ENCODE assay signal across 8 mouse cellular contexts in genomic region chr11:50931021-50931420, GRCm38 (mm10). TPM values are rescaled to one million over a fixed set of nuclear protein-coding genes. Genes with fewer than 3 reads are reported as not detected.
DNase-seq lines count a peak whose midpoint lies in the region; ATAC-seq and TF ChIP-seq lines count a peak whose summit lies in the region.

No protein-coding gene starts in this region.

- peak overlapping the region; percentile 63 for H3K4me3 ChIP-seq in kidney, embryonic 14.5 days (ENCODE audit: low read length)
- H3K4me3 ChIP-seq in forebrain, postnatal 0 days (ENCODE audit: low read depth, low read length), result peak overlapping the region; percentile 66
- H3K4me3 ChIP-seq in liver, embryonic 14.5 days (ENCODE audit: insufficient read depth in 1 of 2, low read depth in 2 of 2, low read length in 2 of 2), result peak overlapping the region; percentile 60 to 79

- peak; percentile 63 for ATAC-seq in kidney, embryonic 14.5 days (ENCODE audit: low FRiP score, low TSS enrichment)
- peak; percentile 62 for ATAC-seq in forebrain, postnatal 0 days
- peak; percentile 57 for ATAC-seq in liver, embryonic 14.5 days (ENCODE audit: insufficient read depth)

- WGBS in kidney, embryonic 14.5 days, result 1% methylated on average over 16 of the region's 16 CpGs
- under 1% methylated on average over 16 of the region's 16 CpGs for WGBS in forebrain, postnatal 0 days
- WGBS in liver, embryonic 14.5 days (ENCODE audit: insufficient replicate concordance), result 1% methylated on average over 16 of the region's 16 CpGs

- TF ChIP-seq CTCF in forebrain, postnatal 0 days (IDR thresholded peaks at IDR 0.05; ENCODE audit: low read depth), result no peak
- no peak for TF ChIP-seq CTCF in liver, embryonic 14.5 days (IDR thresholded peaks at IDR 0.05; ENCODE audit: low read depth)

- H3K36me3 ChIP-seq in kidney, embryonic 14.5 days (ENCODE audit: control insufficient read depth, insufficient read depth, low read length), result no peaks in the 10 kb centered on the region
- no peaks in the 10 kb centered on the region for H3K36me3 ChIP-seq in forebrain, postnatal 0 days (ENCODE audit: insufficient read depth)
- H3K36me3 ChIP-seq in liver, embryonic 14.5 days (replicated peaks; ENCODE audit: control insufficient read depth, insufficient read depth, low read depth), result no peaks in the 10 kb centered on the region

- no peaks in the 10 kb centered on the region for H3K27me3 ChIP-seq in kidney, embryonic 14.5 days (ENCODE audit: control insufficient read depth, insufficient read depth, low read length)
- no peaks in the 10 kb centered on the region for H3K27me3 ChIP-seq in forebrain, postnatal 0 days (ENCODE audit: insufficient read depth, low read length)
- H3K27me3 ChIP-seq in liver, embryonic 14.5 days (ENCODE audit: control insufficient read depth, insufficient read depth, low read length), result no peaks in the 10 kb centered on the region; the same call in none of the 2 replicates

- no peak overlapping the region for H3K27ac ChIP-seq in kidney, embryonic 14.5 days (ENCODE audit: low read depth, low read length)
- peak overlapping the region; percentile 80 for H3K27ac ChIP-seq in forebrain, postnatal 0 days (ENCODE audit: low read depth, low read length)
- no peak overlapping the region for H3K27ac ChIP-seq in liver, embryonic 14.5 days

- no peak for TF ChIP-seq EP300 in liver, embryonic 14.5 days (IDR thresholded peaks at IDR 0.05; ENCODE audit: low read depth)

- H3K9ac ChIP-seq in kidney, embryonic 14.5 days (ENCODE audit: low read depth, low read length), result peak overlapping the region; percentile 65
- H3K9ac ChIP-seq in forebrain, postnatal 0 days, result peak overlapping the region; percentile 72
- H3K9ac ChIP-seq in liver, embryonic 14.5 days (replicated peaks), result peak overlapping the region; percentile 27

- DNase-seq in kidney, postnatal 14 days, result no peak
- DNase-seq in brain, adult 2 months (ENCODE audit: low read depth, low spot score), result peak; percentile 50
- DNase-seq in forebrain, postnatal 0 days, result no peak
- no peak for DNase-seq in liver, embryonic 14.5 days (ENCODE audit: low read depth in 3 of 3, low spot score in 3 of 3)
- peak; percentile 19 for DNase-seq in telencephalon, adult 2 months (ENCODE audit: low read depth, low spot score)
- DNase-seq in layer of hippocampus, adult 18-20 months (ENCODE audit: low spot score in 2 of 2), result no peak
- no peak for DNase-seq in cerebellum, adult 9-11 months

- H3K9me3 ChIP-seq in kidney, embryonic 14.5 days (ENCODE audit: control insufficient read depth, low read length), result no peaks in the 10 kb centered on the region
- H3K9me3 ChIP-seq in forebrain, postnatal 0 days (ENCODE audit: low read length), result no peaks in the 10 kb centered on the region
- no peaks in the 10 kb centered on the region for H3K9me3 ChIP-seq in liver, embryonic 14.5 days (ENCODE audit: control insufficient read depth, low read length)

- no peaks in the 10 kb centered on the region for H3K4me1 ChIP-seq in kidney, embryonic 14.5 days (ENCODE audit: control insufficient read depth, insufficient read depth, low read length)
- H3K4me1 ChIP-seq in forebrain, postnatal 0 days (ENCODE audit: insufficient read depth), result peaks cover 5% of the 10 kb centered on the region; the same call in 1 of the 2 replicates
- peaks cover 0 to 2% of the 10 kb centered on the region in 2 experiments; a peak in 2 of 4 replicates for H3K4me1 ChIP-seq in liver, embryonic 14.5 days (replicated peaks; ENCODE audit: control insufficient read depth in 2 of 2, insufficient read depth in 2 of 2, low read length in 1 of 2)

- peak overlapping the region; percentile 96 for H3K4me2 ChIP-seq in kidney, embryonic 14.5 days (replicated peaks; ENCODE audit: low read depth, low read length)
- H3K4me2 ChIP-seq in forebrain, postnatal 0 days (ENCODE audit: low read depth), result peak overlapping the region; percentile 89
- peak overlapping the region; percentile 82 for H3K4me2 ChIP-seq in liver, embryonic 14.5 days (ENCODE audit: low read depth)

RNA-seq across cellular contexts. Expression of gene Zfp354b, which starts 0.4 kb away (rescaled TPM):
- polyA plus RNA-seq in kidney, embryonic 14.5 days (2014; fragmentation: Nextera tagmentation; extraction: Ambion mirVana), result 1.2 and 1.7 TPM in 2 replicates
- 4.6 and 5.0 TPM in 2 replicates for total RNA-seq in forebrain, postnatal 0 days (2014; rRNA removed)
- polyA plus RNA-seq in forebrain, postnatal 0 days (2015; fragmentation: Nextera tagmentation; extraction: Ambion mirVana), result 2.1 and 2.3 TPM in 2 replicates
- polyA plus RNA-seq in liver, embryonic 14.5 days (2012; rRNA removed), result 0.06 and 0.07 TPM in 2 replicates
- 0.08 TPM in 2 replicates for polyA plus RNA-seq in liver, embryonic 14.5 days (2014; fragmentation: Nextera tagmentation; extraction: Ambion mirVana)
- 1 to 10 TPM; 6.6 to 7.0 TPM for total RNA-seq in layer of hippocampus, adult 18-20 months (2021)

RNA-seq across cellular contexts. Expression of gene 4933414I15Rik, which starts 12.5 kb away (rescaled TPM):
- polyA plus RNA-seq in kidney, embryonic 14.5 days (2014; fragmentation: Nextera tagmentation; extraction: Ambion mirVana), result not detected in 2 replicates
- total RNA-seq in forebrain, postnatal 0 days (2014; rRNA removed), result not detected in 2 replicates
- polyA plus RNA-seq in forebrain, postnatal 0 days (2015; fragmentation: Nextera tagmentation; extraction: Ambion mirVana), result not detected in 2 replicates
- polyA plus RNA-seq in liver, embryonic 14.5 days (2012; rRNA removed), result not detected in 2 replicates
- polyA plus RNA-seq in liver, embryonic 14.5 days (2014; fragmentation: Nextera tagmentation; extraction: Ambion mirVana), result not detected in 2 replicates
- not detected for total RNA-seq in layer of hippocampus, adult 18-20 months (2021)

RNA-seq across cellular contexts. Expression of gene Zfp2, which starts 15.1 kb away (rescaled TPM):
- polyA plus RNA-seq in kidney, embryonic 14.5 days (2014; fragmentation: Nextera tagmentation; extraction: Ambion mirVana), result 11.1 and 17.4 TPM in 2 replicates
- total RNA-seq in forebrain, postnatal 0 days (2014; rRNA removed), result 39.8 and 39.9 TPM in 2 replicates
- 29.5 and 35.2 TPM in 2 replicates for polyA plus RNA-seq in forebrain, postnatal 0 days (2015; fragmentation: Nextera tagmentation; extraction: Ambion mirVana)
- 0.45 and 0.70 TPM in 2 replicates for polyA plus RNA-seq in liver, embryonic 14.5 days (2012; rRNA removed)
- 2.0 and 2.6 TPM in 2 replicates for polyA plus RNA-seq in liver, embryonic 14.5 days (2014; fragmentation: Nextera tagmentation; extraction: Ambion mirVana)
- 10 to 100 TPM; 20.2 to 21.6 TPM for total RNA-seq in layer of hippocampus, adult 18-20 months (2021)

RNA-seq across cellular contexts. Expression of gene Prop1, which starts 22.5 kb away (rescaled TPM):
- not detected in 2 replicates for polyA plus RNA-seq in kidney, embryonic 14.5 days (2014; fragmentation: Nextera tagmentation; extraction: Ambion mirVana)
- 0.38 TPM in 1 of 2 replicates, not detected in the other for total RNA-seq in forebrain, postnatal 0 days (2014; rRNA removed)
- not detected in 2 replicates for polyA plus RNA-seq in forebrain, postnatal 0 days (2015; fragmentation: Nextera tagmentation; extraction: Ambion mirVana)
- polyA plus RNA-seq in liver, embryonic 14.5 days (2012; rRNA removed), result not detected in 2 replicates
- polyA plus RNA-seq in liver, embryonic 14.5 days (2014; fragmentation: Nextera tagmentation; extraction: Ambion mirVana), result not detected in 2 replicates
- total RNA-seq in layer of hippocampus, adult 18-20 months (2021), result not detected

RNA-seq across cellular contexts. Expression of gene Olfr1378, which starts 35.3 kb away (rescaled TPM):
- polyA plus RNA-seq in kidney, embryonic 14.5 days (2014; fragmentation: Nextera tagmentation; extraction: Ambion mirVana), result not detected in 2 replicates
- not detected in 2 replicates for total RNA-seq in forebrain, postnatal 0 days (2014; rRNA removed)
- polyA plus RNA-seq in forebrain, postnatal 0 days (2015; fragmentation: Nextera tagmentation; extraction: Ambion mirVana), result not detected in 2 replicates
- polyA plus RNA-seq in liver, embryonic 14.5 days (2012; rRNA removed), result not detected in 2 replicates
- not detected in 2 replicates for polyA plus RNA-seq in liver, embryonic 14.5 days (2014; fragmentation: Nextera tagmentation; extraction: Ambion mirVana)
- total RNA-seq in layer of hippocampus, adult 18-20 months (2021), result not detected

Comparison
In these comparisons a context has a peak if more than half of its experiments do, and no peak if none do; other contexts are left out.
1. DNase-seq: peak in brain, adult 2 months (single experiment) and telencephalon, adult 2 months (single experiment); none in kidney, postnatal 14 days (single experiment), forebrain, postnatal 0 days (single experiment), liver, embryonic 14.5 days (0 of 3), layer of hippocampus, adult 18-20 months (0 of 2) and cerebellum, adult 9-11 months (single experiment).
2. Peak in every context shown above with its lines, with median percentiles within 50 percentile points of each other: ATAC-seq, H3K4me2 ChIP-seq, H3K4me3 ChIP-seq and H3K9ac ChIP-seq.